Mouse (Mus musculus): Measurements from ENCODE around the gene Arid3c. TPM values are rescaled to one million over a fixed set of nuclear protein-coding genes. Genes with fewer than 3 reads are reported as not detected.

The Arid3c gene
- total RNA-seq (2023), result not detected

DNA sequence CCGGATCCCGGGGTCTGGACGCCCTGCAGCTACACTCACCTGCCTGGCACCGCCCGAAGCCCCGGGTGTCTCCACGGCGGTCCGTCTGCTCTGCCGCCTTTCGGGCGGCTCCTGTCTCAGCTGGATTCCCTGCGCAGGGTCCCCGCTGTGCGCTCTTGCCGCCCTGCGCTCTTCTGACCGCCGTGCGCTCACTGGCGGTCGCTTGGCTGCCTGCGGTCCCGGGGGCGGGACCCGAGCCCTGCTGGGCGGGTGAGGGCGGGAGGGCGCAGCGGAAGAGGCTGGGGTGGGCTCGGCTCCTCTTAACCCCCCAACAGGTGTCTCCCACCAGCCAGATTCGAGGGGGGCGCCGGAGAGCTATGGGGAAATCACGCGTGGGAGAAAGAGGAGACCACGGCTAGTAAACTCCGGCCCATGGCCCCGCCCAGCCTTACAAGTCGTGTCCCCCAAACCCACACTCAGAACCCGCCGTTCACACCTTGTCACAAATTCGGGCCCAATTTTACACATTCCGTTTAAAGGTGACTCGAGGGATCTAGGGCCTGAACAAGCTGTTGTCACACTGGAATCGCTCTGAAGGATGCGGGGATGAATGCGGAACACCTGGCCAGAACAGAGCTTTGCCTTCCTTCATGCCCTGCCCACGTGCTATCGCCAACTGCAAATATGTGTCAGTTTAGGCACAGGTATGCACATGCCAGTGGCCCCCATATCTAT is at the start of gene Arid3c:
Gene Arid3c (minus strand): TSS at position 91 of the 714 bp plus-strand sequence.

DNA sequence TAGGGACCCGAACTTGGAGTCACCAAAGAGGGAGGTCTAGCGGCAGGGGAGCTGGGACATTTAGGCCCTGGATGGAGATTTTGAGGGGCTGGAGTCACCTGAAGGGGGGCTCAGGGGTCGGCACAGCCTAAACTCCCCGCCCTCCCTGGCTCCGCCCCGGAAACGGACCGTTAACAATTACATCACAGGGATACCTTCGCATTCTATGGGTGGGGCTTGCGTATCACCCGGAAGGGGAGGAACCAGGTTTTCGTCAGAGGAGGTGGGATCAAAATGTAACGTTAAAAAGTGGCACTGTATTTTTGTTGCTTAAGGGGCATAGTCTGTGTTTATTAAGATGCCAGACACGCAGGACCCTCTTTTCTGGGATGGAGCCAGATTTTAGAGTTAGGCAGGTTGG is 43.1 kb upstream of the Arid3c start, which contains the start of gene Ccl27a:
Gene Ccl27a (minus strand): TSS at position 246 of the 400 bp plus-strand sequence.

DNA sequence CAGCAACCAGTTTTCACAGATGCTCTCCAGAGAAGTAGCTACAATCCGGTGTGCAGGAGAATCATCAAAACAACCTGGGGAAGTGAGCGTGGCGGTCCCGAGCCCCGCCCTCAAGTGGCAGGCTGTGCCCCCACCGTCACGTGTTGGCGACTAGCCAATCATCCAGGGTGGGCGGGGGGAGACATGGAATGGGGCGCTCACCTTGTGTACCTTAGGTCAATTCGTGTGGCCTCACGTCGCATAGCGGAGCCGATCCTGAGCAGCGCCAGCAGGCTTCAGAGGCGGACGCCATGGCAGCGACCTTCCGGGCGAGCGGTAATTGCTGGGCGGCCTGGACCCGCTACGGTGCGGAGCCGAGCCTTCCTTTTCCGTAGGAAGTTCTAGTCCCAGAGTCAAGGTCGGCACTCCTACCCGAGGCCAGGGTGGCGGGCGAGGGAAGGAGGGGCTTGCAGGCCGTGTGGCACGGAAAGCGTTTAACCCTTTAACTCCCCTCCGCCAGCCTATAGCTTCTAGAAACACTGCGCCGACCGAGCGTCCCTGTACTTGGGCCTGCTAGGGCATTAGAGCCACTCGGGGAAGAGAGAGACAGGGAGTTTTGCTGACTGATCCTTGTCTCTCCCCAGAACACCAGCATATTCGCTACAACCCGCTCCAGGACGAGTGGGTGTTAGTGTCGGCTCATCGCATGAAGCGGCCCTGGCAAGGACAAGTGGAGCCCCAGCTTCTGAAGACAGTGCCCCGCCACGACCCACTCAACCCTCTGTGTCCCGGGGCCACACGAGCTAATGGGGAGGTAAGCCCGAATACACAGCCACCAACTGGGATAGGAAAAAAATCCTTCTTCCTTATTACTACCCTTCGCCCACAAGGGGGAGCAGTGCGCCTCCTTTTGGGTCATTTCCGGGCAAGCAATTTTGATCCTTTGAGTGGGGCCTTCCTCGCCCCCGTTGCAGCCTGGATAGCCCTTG is 24.7 kb upstream of the Arid3c start, which contains the start of gene Sigmar1:
Gene Sigmar1 (minus strand): TSS at position 820 of the 968 bp plus-strand sequence.

DNA sequence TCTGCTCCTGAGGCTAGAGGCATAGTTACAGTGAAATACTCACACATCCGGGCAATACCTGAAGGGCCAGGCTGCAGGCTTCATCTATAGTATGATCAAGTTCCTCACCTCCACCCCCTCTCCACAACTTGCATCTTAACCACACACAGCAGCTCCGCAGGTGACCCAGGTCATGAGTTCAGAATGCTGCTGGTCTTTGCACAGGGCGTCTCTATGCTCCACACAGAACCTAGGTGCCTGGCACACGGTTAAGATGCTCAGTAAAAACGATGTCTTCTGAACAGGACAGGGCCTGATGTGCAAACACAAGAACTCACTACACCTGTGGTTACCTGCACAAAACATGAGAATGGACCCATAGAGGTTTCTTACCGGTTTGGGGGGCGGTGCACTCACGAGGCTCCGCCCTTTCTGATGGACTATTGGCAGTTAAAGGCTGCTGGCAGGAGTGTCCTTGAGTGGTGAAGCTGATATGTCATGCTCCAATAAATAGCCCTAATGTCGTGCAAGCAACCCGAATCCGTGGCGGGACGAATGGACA is 23.9 kb upstream of the Arid3c start, which contains the start of gene Galt:
Gene Galt (plus strand): TSS at position 432 of the 541 bp plus-strand sequence.

DNA sequence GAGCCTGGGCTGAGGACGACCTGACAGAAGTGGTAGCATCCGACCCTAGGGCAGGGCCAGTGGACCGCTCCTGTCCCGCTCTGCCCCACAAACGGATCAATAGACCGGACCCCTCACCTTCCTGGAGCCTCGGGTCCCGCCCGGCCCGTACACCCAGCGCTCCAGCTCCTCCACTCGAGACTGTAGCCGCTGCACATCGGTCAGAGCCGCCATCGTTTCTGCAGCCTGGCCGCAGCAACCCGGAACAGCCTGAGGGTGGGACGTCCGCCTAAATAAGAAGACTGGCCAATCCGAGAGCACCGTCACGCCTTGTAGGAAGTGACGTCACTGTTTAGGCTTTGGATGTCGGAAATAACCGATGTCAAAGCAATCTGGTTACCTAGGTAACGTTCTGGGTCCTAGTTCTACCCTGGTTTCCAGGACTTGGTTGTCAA is 8.0 kb downstream of the Arid3c start, which contains the start of gene Dctn3:
Gene Dctn3 (minus strand): TSS at position 253 of the 434 bp plus-strand sequence.

DNA sequence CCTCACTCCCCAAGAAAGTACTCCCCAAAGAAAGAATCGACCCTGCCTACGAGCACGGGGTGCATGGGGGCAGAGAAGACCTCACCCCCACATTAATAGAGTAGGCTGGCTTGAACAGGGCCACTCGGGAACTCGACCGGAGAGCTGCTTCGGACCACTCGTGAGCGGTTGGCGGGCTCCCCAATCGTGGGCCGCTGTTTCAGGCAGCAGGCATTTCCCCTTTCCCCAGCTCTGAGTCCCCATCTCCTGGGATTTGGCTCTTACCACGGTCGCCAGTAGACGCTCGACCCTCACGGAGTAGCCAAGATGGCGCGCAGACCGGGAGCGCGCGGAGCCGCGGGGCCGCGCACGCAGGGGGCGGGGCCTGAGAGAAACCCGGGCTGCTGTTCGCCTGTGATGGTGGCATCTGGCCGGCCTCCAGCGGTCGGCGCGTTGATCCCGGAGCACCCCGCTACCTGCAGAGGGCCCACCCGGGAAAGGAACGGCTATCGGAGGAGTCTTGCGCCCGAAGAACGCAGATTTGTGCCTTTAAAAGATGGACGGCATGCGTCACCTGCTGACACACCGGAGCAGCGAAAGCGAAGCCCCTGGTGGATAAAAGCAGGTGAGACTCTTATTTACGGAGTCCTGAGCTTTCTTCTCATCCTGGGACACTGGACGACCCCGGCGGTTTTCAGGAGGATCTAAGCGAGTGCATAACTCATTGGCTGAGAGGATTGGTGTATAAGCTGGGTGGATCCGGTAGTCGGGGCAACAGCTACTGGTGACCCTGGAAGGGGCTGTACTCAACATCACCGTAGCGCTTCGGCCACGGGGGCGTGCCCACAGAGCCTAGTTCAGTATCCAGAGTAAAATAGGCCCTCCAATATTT is 17.5 kb downstream of the Arid3c start, which contains the start of gene Rpp25l:
Gene Rpp25l (minus strand): TSS at position 338 of the 871 bp plus-strand sequence.

DNA sequence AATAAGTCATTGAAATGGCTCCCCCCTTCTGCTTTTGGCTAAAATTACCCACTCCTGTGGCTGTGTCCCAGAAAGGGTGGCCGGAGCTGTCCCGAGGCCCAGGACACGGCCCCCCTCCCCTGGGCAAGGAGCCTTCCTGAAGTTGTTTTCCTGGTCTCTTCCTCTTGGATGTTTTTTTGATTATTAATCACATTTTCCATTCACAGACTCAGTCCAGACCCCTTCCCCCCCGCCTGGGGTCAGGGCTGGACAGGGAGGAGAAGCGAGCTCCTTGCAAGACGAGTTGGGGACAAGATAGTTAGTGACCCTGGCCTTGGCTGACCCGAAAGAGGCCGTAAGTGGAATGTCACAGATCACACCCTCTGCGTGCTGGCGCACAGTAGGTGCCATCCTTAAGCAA is 31.2 kb downstream of the Arid3c start, which contains the start of gene Il11ra1:
Gene Il11ra1 (plus strand): TSS at position 207 of the 400 bp plus-strand sequence.

DNA sequence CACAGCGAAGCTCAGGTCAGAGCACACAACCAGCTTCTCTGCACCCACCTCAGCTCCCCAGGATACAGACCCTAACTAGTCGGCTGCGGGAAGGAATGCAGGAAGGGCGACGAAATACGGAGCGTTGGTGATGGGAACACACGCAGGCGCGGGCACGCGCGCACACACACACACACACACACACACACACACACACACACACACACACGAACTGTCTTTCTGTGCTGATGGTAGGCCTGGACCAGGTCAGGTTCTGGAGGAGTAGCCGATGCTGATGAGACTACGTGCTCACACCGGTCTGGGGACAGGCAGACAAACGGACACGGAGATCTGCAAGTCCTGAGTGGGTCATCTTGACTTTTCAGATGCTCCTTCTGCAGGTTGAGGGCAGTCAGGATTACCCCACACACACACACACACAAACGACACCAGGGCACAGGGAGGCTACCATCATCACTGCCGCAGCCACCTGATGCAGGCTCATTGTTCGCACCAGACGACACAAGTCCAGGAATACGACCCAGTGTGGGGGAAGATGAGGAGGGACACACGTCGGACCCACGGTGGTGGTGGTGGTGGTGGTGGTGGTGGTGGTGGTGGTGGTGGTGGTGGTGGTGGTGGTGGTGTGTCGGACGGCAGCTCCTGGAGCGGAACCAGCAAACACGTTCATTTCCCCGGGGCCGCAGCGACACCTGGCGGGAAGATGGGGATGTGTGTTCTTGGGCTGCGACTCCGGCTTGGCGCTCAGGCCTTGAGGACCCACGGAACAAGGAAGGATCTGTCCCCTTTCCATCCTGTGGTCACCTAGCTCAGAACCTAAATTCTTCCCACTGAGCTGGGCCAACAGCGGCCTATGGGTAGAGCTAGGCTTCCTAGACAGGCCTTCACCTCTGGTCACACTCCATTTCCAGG is 33.8 kb downstream of the Arid3c start, which contains the start of gene Cntfr:
Gene Cntfr (minus strand): TSS at position 160 of the 912 bp plus-strand sequence.

Other genes with a start within 250 kb of the Arid3c start
- not detected for gene AI464131, start 228.1 kb downstream of the Arid3c start, total RNA-seq (2023)
- gene 1110017D15Rik, start 213.8 kb downstream of the Arid3c start, total RNA-seq (2023), result not detected
- gene Fam219a, start 161.6 kb downstream of the Arid3c start, total RNA-seq (2023), result 7.6 TPM
- not detected for gene Dnaic1, start 161.4 kb downstream of the Arid3c start, total RNA-seq (2023)
- gene Enho, start 90.8 kb downstream of the Arid3c start, total RNA-seq (2023), result not detected
- gene Cntfr, start 34.1 kb downstream of the Arid3c start, total RNA-seq (2023), result not detected
- 13.1 TPM for gene Il11ra1, start 31.2 kb downstream of the Arid3c start, total RNA-seq (2023)
- 29.0 TPM for gene Rpp25l, start 17.6 kb downstream of the Arid3c start, total RNA-seq (2023)
- gene Dctn3, start 8.0 kb downstream of the Arid3c start, total RNA-seq (2023), result 42.5 TPM
- gene Galt, start 24.1 kb upstream of the Arid3c start, total RNA-seq (2023), result 66.2 TPM
- gene Sigmar1, start 25.0 kb upstream of the Arid3c start, total RNA-seq (2023), result 21.2 TPM
- gene Ccl27a, start 43.1 kb upstream of the Arid3c start, total RNA-seq (2023), result 7.2 TPM
- gene Gm21541, start 172.5 kb upstream of the Arid3c start, total RNA-seq (2023), result not detected
- gene Gm20878, start 210.4 kb upstream of the Arid3c start, total RNA-seq (2023), result 5.5 TPM
- not detected for gene Fam205a4, start 234.9 kb upstream of the Arid3c start, total RNA-seq (2023)

All from CD4-positive naive resting alpha-beta T cell, adult 76 days (primary cell).